Mouse (Mus musculus) kidney, adult 11 months (tissue): ENCODE measurements around the gene Med11.
"Not testable (repeated sequence)": the region's sequence is repeated elsewhere in the genome, so short reads cannot be mapped to it uniquely, and the experiment has no call there.

Experiments
- DNase-seq: peaks from one replicate; pipeline ENCODE4 v3.0.0; 2022

Med11 gene

DNA sequence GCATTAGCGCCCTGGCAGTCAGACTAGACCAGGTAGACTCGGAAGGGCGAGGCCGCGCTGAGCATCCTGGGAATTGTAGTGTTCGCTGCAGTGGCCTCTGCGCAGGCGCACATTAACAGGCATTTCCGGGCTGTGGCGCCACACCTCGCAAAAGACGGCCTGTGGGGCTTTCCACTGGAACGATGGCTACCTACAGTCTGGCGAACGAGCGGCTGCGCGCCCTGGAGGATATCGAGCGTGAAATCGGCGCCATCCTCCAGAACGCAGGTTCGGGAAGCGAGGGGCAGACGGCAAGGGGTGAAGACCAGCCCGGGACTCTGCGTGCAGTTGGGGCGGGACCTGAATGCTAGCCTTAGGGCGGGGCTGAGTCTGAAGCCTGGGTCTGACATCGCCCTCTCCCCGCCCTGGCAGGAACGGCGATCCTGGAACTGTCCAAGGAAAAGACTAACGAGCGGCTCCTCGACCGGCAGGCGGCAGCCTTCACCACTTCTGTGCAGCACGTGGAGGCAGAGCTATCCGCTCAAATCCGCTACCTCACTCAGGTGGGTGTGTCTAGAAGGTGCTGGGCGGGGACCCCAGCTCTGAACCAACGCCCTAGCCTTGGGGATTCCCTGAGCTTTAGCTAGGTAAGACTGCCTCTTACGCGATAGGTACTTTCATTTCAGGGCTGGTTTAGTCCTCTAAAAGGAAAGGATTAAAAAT, at the start of gene Med11:
Gene Med11 (plus strand): TSS at position 123 of the 702 bp plus-strand sequence.
- peak; percentile 98 for DNase-seq

DNA sequence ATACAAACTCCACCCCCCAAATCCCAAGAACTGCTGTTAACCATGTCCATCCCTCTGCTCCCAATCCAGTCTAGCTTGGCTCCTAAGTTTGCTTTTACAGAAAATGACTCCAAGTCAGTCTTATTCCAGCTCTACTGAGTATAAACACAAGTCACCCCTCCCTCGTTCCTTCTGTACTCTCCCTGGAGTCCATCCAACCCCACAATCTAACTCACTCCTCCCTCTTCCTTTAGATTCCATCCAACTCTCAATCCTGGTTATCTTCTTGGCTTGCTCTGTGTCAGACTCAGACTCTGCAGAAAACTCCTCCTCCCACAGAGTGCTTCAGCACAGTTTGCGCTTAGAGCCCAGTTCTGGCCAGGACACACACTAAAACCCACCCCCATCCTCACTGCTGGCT, 48.1 kb upstream of the Med11 start:
- no peak for DNase-seq

DNA sequence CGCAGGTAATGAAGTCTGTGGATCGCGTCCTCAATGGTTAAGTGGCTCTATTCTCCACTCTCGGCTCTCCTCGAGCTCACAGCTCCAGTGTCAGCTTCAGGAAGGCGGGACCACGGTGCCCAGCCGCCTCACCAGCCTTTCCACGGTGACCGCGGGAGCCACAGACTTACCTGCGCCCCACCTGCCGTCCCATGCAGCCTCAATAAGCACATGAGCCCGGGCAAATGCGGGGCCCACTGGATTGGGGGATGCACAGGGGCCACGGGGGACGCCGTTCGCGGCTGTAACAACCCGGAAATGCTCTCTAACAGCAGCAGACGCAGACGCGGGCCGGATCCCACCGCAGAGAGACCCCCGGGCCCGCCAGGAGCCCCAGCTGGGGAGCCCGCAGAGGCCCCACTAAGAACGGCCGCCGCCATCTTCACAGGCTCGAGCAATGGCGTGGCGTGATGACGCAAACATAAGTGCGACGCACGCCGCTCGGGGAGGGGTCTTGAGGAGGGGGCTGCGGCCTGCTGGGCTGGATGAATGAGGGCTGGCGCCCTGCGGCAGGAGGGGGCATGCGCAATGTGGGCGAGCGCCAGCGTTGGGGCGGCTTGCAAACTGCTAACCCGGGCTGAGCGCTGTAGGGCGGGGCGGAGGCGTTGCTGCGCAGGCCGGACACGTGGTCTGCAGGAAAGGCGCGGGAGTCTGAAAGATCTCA, 42.0 kb upstream of the Med11 start, which contains the start of gene Pelp1:
Gene Pelp1 (minus strand): TSS at position 438 of the 703 bp plus-strand sequence.
- DNase-seq: peak; percentile 82

DNA sequence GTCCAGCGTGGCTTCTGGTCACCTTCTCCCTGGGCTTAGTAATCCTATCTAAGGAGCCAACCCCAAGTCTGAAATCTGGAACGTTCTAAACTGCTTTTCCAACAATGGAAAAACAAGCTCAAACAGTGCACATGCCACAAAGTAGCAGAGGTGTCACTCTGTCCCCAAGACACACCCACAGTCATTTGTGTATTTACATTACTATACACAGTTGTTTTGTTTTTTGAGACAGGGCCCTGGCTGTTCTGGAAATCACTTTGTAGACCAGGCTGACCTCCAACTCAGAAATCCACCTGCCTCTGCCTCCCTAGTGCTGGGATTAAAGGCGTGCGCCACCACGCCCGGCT, 41.4 kb upstream of the Med11 start:
- DNase-seq: no peak

DNA sequence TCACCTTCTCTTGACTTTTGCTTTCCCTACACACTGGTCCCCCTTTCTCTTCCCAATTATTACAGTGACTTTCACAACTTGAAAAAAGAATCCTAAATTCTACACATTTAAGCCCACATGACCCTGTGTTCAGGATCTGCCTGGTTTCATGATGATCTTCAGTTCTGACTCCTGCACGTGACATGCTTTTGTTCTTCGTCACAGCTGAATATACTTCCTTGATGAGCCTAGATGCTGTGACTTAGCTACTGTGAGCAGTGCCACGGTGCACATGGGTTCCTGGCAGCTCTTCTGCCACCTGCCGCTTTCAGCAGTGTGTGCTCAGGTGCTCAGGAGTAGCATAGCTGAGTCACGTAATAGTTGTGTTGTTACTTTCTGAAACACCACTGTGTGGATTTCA, 39.1 kb upstream of the Med11 start:
- DNase-seq: no peak

DNA sequence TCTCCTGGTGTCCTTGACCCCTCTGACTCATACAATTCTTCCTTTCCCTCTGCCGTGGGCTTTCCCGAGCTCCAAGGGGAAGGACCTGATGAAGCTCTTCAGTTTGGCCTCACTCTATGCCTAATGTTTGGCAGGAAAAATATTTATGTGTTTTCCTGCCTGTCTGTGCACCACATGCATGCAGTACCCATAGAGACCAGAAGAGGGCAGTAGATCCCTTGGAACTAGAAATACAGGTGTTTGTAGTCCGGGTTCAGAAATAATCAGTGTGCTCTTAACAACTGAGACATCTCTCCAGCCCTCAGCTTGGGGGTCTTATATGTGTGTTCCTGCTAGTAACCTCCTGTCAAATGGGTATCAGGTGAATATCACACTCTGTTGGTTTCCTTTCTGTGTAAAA, 37.8 kb upstream of the Med11 start:
- peak; percentile 66 for DNase-seq

DNA sequence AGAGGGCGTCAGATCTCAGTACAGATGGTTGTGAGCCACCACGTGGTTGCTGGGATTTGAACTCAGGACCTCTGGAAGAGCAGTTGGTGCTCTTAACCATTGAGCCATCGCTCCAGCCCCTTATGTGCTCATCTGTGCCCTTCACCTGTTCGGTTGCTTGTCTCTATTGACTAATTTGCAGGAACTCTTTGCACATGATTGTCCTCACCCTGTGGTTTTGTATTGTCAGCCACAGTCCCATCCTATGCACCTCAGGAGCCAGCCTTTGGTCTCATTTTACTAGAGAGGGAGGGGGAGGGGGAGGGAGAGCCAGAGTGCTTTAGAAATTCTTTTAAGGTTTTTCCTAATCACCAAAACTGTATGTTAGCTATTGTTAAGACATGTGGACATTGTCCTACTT, 33.5 kb upstream of the Med11 start:
- DNase-seq: no peak

DNA sequence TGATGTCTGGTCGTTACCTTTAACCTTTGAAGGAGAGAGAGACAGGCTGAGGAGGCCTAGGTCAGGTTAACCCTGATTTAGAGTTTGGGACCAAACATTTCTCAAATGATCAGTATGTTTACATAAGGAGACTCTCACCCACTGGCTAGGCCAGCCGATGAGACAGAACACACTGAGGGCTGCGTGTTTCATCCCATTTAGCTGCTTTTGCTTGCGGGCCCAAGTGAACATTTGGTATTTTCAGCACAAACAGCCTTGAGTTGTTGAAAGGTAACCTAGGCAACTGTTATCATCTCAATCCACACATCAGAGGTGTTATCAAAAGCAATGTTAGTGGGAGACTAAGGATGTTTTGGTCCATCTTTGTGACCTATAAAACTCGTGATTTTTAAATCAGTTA, 32.2 kb upstream of the Med11 start:
- no peak for DNase-seq

DNA sequence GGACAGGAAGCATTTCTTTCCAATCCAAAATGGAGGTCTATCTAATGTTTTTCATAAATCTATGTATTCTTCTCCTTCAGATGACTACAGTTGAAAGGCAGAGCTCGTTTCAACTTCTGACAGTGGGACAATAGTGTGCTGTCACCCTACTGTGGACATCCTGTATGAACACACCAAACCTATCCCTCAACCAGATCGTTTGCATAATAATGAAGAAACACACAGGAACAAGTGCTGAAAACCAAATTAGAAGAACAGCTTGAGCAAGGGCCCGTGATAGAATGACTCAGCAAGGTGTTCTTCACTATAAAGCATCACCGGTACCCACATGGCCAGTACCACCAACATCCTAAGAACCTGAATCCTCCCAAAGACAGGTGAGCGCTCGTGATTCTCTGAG, 25.1 kb upstream of the Med11 start:
- DNase-seq: not testable (repeated sequence)

DNA sequence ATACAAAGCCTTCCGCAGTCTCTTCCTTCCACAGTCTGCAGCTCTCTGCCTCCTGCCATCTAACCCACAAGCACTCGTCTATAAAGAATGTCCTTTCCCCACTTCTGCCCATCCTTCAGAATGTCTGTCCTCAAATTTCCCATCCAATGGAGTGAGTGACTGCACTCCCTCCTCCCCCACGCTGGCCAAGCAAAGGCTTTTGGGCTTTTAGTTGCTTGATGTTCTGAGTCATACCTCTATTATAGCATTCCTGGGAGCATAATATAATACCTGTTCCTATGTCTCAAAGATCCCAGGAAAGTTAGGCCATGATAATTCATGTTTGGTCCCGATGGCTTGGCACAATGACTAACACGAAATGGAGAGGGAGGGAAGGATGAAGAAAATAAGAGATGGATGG, 20.1 kb upstream of the Med11 start:
- DNase-seq: no peak

DNA sequence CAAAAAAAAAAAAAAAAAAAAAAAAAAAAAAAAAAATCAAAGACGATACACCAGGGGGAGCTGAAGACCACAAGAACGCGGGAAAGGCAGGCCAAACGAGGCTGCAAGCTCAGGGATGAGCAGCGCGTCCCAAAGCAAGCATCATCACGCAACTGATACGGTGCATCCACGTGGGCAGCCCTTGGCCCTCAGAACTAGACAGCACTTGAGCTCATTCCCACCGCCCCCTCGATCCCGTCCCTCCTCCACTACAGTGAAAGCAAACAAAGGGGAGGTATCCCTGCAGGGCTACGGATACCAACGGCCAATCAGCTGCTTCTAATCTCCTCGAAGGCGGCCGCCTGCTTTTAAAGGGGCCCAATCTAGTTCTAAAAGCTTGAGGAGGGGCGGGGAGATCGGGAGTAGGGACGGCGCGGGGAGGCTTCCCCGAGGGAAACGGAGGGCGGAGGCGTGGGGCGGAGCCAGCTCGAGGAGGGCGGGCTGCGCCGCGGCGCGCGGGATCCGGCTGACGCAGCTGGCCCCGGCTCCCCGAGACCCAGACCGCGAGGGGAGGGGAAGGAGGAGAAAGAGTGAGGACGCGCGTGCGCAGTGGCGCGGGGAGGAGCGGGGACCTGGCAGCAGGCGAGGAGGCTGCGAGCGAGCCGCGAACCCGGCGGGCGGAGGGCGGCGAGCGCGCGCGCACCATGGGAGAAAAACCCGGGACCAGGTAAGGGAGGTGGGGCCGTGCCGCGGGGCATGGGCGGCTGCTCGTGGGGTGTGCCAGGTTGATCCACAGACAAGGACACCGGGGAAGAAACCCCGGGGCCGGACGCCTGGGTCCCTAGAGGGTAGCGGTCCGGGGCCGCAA, 19.4 kb upstream of the Med11 start, which contains the start of gene Arrb2:
Gene Arrb2 (plus strand): TSS at position 588 of the 847 bp plus-strand sequence.
- peak; percentile 97 for DNase-seq

DNA sequence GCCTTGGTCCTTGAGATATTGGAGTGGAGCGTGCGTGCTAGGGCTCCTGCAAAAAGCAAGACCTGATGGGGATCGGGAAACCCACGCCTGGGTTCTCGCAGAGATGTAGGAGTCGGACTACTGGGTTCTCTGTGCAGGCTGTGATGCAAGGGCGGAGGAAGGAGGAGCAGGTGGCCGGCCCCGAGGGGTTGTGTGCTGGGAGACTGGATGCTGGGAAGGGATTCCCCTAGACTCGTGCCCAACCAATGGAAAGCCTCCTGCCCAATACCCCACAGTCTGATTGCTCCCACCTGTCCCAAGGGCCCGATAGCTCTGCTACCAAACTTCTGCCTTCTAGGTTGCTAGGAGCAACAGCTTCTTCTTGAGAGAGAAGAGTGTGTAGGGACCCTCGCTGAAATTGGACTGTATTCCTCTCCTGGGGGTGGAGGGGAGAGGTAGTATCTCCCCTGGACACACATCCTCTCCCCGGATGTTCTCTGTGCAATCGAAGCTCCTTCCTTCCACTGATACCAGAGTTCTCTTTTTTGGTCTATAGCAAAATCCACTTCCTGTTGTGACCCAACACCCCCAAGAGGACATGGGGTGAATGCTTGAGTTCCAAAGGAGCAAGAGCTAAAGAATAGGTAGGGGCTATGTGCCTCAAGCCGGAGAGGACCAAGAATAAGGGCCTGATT, 18.7 kb upstream of the Med11 start:
- no peak for DNase-seq

DNA sequence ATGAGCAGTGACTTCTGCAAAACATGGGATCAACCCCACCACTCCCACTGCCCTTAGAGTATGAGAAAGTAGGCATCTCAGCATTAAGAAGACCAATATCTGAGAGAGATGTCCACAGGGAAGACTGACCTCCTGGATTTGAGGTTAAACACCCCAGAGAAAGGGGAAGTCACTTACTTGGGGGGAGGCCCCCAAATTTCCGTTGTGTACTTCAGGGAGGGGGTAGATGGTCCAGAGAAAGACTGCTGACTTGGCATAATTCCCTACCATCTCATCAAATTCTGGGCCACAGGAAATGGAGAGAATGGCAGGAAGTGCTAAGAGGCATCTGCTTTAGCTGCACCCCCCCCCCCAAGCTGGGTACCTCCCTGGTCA, 18.2 kb upstream of the Med11 start:
- DNase-seq: no peak

DNA sequence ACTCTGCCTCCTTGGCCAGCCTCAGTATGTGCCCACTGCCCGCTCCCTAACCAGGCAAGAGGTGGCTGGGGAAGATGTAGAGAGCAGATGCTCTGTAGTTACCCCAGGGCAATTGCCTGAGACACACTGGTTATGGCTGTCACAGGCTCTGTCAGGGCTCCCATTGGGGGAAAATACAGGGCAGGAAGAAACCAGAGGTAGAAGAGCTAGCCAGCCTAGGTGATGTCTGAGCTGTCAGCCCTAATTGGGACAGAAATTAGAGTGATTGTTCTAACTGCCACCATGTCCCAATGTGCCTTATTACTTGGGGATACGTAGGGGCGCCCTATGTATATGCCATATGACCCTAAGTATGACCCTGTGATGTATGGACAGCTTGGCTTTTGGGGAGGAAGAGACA, 17.8 kb upstream of the Med11 start:
- DNase-seq: no peak

DNA sequence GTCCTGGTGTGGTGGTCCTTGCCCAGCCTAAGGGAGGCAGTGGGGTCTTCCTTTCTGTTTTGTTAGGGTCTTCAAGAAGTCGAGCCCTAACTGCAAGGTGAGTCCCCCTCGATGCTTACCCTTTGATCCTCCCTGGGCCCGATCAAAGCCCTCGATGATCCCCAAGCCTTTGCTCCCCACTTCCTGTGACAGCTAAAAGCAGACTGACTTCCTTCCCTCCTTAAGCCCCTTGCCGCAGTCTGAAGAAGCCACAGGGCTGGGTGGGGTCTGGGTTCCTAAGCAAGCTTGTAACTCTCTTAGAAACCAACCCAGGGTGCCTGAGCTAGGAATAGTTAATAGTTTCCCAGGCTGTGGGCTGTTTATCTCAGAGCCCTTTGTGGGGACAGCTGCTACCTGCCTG, 16.2 kb upstream of the Med11 start:
- no peak for DNase-seq

DNA sequence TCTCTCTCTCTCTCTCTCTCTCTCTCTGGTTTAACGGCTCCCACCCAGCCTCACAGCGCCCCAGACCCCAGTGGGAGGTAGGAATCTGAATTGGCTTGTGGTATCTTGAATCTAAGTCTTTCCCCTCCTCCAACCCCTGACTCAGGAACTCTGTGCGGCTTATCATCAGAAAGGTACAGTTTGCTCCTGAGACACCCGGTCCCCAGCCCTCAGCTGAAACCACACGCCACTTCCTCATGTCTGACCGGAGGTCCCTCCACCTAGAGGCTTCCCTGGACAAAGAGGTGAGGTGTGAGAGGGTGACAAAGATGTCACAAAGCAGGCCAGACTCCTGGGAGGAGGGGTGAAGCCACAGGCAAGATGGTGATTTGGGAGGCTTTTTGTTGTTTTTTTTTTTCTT, 14.3 kb upstream of the Med11 start:
- DNase-seq: no peak

DNA sequence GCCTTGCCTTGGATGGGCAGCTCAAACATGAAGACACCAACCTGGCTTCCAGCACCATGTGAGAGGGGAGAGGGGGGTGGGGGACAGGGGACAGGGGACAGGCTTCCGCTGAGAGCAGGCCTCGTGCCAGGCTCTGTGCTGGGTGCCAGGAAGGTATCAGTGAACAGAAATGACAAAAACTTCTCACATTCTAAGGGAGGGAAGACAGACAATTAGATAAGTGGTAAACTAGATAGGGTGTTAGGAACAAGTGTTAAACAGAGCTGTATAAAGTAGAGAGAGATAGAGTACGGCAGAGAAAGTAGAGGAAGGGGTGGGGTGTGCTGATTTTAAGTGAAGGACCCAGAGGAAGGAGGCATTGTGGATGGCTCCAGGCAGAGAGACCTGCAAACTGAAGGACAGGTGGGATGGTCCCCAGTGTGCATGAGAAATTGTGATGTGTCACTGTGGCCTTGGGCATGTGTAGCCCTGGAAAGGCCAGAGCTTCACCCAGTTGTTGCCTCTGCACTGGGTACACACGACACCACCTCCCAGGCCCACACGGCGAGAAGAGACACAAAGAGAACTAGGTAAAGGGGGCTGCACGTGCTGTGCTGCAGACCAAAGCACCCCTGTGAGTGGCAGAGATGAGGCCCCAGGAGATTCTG, 12.9 kb upstream of the Med11 start:
- no peak for DNase-seq

DNA sequence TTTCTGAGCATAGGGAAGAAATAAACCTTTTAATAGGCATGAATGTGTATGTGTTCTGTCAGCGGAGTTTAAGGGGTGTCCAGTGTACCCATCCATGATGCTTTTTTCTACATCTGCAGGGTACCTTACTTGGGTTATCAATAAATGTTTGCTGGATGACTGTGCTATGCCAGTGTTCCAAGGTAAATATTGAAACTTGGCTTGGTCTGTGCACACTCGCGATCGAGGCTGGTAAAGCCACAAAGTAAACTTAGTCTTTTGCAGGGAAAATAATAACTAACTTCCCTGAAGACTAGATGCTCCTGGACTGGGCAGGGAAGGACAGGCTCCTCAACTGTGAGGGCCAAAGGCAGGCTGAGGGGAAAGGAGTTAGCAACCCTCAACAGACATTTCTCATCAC, 11.1 kb upstream of the Med11 start:
- DNase-seq: no peak

DNA sequence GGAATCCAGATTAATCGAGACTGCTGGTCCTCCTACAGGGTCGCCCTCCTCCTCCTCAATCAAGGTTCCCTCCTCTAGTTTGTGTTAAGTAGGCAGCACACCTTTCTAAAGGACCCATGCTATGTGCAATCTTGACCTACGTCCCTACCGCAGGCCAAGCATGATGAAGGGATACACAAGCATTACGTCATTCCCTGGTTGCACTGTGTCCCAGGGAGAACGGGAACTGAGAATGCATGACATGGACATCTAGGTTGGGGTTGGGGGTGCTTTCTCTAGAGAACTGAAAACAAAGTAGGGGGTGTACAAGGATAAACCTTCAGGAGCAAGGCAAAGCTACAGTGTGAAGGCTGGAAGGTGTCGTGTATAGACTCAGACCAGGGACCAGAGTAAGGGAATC, 9.8 kb upstream of the Med11 start:
- DNase-seq: no peak

DNA sequence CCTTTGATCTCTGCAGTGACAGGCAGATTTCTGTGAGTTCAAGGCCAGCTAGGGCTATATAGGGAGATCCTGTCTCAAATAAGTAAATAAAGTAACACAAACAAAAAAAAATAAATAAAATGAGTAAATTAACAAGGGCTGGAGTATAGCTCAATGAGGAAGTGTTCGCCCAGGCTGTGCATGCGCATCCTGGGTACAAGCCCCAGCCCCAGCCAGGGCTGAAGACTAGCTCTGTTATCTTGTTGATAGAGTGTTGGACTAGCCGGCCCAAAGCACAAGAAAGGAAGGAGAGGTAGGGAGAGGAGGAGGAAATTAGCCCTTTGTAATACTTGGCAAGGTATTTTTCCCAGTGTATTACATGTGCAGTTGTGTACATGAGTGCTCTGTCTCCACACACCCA, 7.8 kb upstream of the Med11 start:
- DNase-seq: no peak

DNA sequence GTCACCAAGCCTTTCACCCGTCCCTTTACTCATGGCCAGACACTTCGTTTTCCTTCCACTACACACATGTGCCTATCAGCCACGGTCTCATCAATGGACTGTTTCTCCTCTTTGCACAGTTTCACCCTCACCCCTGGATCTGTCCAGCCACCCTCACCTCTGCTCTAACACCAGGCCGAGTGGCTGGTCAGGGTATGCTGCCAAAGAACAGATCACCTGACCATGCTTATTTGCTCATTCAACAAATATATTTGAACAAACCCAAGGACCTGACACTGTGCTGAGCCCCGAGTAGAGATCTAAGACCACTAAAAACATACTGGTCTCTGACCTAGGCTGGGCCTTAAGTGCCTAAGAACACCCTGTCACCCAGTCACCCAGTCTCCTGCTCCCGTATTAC, 7.1 kb upstream of the Med11 start:
- DNase-seq: no peak

DNA sequence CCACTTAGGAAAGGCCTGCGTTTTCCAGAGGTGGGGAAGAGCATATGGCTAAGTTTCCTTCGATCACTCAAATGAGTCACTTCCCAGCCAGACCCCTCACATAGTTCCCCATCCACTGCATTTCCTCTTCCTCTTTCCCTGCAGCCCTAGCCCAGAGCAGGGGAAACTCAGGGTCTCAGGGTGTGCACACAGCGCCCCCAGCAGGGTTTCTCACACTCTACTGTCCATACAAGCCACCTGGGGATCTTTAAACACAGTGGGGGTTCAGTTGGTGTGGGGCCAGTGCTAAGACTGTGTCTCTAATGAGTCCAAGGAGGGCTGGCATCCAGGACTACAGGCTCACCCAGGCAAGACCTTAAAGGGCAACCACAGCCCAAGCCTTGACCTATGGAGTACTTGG, 5.0 kb upstream of the Med11 start:
- no peak for DNase-seq

DNA sequence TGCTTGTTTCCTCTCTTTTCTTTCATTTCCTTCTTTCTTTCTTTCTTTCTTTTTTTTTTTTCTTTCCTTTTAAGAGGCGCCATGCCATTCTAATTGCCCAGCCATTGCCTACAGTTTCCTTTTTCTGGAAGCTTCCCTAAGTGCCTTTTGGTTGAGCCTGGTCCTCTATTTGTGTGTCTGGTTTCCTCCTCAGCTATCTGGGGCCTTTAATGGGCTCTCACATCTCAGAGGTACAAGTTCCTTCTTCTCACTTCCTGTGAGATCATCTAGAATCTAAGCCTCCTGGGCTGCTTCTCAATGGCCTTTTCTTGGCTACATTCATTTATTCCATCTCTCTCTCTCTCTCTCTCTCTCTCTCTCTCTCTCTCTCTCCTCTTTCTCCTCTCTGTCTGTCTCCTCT, 4.3 kb upstream of the Med11 start:
- no peak for DNase-seq
